Mouse (Mus musculus) lung, adult 2 months (tissue): ENCODE measurements at regions not wholly inside any gene's neighbourhood (a gene's known extent, or its start where the extent isn't known, plus 50 kb on each side); places are given as distances from the start of the nearest gene placed in this dataset.
A peak's percentile ranks its signal among the peaks of the same experiment; 100 is the strongest.

Experiments used
- CTCF ChIP-seq: fragments of 200-500 bp; IDR thresholded peaks from 2 replicates; pipeline ENCODE4 v1.5.1; 2011; ENCODE audit warnings: mild to moderate bottlenecking, low read length, control low read depth; ENCODE audit not compliant: insufficient read depth
- POLR2A ChIP-seq: fragments of 200-500 bp; IDR thresholded peaks from 2 replicates; pipeline ENCODE4 v1.6.1; 2011; ENCODE audit warnings: low read depth, mild to moderate bottlenecking, control low read depth, low read length, borderline replicate concordance; ENCODE audit errors: extremely low read depth

GRCm38 (mm10) chr3:31603237-31603636, 293.1 kb upstream of the Slc7a14 start:
- TF ChIP-seq CTCF (peak; percentile 77), POLR2A (no peak)
